Mouse (Mus musculus): Measurements from ENCODE around the gene Cntnap2.

Cntnap2 gene

DNA sequence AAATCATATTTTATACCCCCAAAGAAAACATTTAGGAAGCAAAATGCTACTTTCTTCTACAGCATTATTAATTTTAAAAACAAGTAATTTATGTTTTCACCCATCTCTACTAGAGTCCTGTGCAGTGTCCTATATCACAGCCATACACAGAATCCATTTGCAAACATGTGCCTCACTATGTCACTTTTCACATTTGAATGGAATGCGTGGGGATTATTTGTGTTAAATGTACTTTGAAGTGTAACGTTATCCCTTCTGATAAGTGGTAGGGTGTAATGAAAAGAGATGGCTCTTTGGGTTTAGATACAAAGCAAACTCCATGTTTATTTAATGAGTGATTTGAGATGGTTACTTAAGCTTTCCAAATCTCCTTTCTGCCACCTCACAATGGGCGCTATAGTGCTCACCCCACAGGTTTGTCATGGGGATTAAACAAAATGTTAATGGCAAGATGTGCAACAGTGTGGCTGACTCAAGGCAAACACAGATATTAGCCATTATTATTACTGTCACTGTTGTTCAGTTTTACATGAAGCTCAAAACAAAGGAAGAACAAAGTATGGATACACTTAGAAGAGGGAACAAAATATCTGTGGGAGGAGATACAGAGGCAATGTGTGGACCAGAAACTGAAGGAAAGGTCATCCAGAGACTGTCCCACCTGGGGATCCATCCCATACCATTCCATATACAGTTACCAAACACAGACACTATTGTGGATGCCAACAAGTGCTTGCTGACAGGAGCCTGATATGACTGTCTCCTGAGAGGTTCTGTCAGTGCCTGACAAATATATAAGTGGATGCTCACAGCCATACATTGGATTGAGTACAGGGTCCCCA is 886.2 kb downstream of the Cntnap2 start:
- DNase-seq = no peak

DNA sequence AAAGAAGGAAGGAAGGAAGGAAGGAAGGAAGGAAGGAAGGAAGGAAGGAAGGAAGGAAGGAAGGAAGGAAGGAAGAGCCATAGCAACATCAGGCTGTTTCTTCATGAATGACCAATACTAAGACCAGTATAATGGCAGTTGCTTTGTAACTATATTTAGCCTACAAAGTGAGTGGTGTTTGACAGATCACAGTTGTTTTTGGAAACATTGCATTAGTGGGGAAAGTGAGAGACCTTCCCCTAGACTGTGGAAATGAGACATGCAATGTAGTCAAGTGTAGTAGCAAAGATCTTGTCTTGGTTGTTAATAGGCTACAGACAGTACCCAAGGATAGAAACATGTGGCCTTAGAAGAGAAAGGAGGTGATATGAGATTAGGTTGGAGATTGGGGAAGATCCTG is 895.6 kb downstream of the Cntnap2 start:
- no peak for DNase-seq

DNA sequence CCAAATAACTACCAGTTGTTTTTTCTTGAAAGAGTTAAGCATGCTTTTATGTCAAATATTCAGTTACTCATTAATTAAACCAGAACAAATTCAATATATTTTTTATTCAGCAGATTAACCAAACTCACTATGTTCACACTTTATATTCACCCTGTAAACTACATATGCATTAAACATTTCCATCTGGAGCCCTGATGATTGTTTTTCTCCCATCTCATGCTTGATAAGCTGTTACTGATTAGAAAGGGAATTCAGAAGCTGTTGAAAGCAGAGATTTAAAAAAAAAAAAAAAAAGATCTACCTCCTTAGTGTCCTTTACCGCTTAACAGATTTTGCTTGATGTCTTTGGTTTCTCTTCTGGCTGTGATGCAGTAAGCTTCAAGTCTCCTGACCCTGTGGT is 905.3 kb downstream of the Cntnap2 start:
- DNase-seq = no peak

DNA sequence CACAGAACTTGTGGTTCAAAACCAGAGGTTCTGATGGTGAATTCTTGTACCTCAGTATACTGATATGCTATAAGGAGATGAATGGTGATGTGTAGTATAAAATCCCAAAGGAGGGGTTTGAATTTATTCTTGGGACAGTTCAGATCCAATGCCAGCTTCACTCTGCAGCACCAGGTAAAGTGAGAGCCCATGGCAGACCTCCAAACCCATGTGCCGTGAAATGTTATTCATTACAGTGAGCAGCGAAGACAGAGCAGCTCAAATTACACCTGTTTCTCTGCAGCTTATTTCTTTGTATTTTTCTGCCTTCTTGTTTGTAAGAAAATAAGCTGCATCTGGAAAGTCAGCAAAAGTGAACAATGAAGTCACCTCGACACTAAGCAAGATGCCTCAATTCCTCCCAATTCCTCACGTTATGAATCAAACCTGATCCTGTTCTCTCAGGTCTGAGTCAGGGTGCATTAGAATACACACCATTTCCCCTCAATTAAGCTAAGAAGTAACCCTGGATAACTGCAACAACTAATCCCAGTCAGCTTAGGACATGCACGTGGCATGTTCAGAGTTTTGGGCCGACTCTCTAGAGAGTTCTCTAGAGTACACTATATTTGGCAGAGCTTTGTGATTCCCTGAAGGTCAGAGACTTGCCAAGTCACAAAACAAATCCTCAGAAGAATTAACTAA is 915.5 kb downstream of the Cntnap2 start:
- DNase-seq = no peak

DNA sequence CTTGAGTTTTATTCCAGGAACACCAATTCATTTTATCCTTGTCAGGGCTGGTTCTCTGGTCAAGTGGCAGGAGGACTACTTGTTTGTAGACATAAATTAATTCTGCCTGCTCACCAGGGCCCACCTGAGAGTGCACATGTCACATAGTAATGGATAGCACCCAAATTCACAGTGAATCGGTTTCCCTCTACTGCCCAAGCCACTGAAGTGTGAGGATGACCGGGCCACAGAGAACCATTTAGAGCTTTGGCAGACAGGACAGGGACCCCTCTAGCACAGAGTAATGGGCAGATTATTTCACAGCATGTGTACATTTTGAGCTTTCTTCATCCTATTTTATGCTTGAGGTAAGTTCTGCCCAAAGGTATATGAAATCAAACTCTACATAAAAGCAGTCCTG is 920.0 kb downstream of the Cntnap2 start:
- DNase-seq = no peak

DNA sequence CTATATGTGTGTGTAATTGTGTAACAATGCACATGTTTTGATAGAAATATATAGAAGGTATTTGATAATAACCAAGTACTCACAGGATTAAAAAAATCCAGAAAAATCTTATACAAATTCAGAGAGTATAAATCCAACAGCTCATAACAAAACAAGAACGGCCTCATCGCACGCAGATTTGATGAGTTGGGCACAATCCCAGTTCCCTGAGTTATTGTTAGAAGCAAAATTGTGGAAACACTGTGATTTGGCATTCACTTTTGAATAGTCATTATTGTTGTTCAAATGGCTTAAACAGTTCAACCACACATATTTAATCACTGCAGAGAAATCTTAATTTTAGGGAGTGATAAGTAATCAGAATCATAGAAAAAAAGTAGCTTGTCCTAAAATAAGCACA is 928.9 kb downstream of the Cntnap2 start:
- DNase-seq = no peak

DNA sequence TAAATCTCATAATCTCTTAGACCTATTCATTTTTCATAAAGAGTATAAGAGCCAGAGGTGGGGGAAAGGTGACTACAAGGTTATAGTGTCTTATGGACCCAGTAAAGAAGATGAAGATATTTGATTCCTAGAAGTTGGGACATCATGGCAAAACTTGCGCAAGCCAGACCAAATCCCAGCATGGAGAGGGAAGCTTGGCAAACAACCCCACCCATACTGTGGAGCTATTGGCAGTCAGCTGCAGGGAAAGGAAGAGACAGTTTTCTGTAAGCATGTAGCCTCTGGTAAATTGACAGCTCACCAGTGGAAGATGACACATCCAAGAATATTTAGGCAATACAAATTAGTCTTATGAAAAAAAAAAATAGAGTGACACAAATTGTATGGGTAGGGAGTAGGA is 931.9 kb downstream of the Cntnap2 start:
- no peak for DNase-seq

DNA sequence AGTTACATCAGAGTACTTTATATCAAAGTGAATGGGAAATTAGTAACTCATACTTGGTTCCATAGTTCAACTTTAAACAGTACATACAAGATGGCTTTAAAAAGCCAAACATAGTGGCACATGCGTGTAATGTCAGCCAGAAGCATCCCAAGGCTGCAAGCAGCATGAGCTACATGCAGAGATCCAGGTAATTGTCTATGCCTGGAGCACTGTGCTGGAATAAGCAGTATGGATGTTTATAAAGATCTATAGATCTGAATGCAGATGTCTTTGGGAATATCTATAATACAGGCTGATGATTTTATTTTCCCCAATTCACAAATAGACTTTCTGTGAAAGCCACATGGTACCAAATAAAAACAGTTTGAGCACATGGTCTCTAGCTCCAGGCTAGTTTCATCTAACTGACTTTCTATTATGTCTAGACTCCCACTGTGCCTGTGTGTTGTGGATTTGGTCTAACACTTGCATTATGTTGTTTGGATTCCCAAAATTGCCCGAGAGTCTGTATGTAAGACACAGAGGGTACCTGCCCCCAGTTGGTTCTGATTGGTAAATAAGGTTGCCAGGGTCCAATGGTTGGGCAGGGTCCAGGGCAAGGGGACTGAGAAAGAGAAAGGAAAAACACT is 963.5 kb downstream of the Cntnap2 start:
- DNase-seq = no peak

DNA sequence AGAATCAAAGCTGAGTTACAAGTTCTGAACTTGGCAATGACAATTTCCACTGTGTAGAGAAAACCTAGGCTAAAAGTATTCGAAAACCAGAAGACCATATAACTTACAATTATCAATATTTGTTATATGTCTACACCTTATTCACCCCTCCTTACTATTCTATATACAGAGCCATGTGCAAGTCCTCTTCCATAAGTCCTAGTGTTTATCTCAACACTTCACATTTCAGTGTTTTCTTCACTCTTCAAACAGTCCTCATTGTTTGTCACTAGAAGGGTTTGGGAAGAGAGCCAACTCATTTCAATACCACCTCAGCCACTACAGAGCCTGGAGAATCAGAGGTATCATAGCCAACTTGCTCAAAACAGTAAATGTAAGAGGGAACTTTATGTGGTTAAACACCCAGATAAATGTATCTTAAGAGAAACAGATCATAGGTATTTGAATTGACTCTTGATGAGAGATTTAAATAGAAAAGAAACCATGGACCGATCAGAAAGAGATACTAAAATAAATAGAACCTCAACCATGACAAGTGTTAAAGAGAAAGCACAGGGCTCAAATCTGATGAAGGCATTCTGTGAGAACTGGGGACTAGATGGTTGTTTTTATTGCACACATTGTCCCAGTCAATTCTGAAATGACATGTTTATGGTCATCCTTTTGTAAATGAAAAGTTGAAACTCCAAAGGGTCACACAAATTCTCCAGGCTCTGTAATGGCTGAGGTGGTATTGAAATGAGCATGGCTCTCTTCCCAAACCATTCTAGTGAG is 972.9 kb downstream of the Cntnap2 start:
- DNase-seq = no peak

DNA sequence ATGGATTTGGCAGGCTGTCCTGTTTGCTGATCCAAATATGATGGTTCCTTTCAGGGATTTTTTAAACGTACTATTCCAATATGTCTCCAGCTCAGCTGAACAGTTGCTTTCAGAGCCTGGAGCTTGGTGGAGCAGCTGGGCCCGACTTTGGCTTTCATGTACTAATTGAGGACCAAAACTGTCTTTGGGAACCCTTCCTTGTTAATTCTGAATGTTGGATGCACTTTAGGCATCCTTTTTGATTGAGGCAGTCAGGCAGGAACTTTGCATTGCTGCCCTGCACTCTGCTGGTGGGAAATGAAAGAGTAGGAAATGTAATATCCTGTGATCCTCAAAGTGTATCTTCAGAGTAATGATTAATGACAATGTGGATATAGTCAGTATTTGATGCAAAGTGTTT is 974.0 kb downstream of the Cntnap2 start:
- no peak for DNase-seq

DNA sequence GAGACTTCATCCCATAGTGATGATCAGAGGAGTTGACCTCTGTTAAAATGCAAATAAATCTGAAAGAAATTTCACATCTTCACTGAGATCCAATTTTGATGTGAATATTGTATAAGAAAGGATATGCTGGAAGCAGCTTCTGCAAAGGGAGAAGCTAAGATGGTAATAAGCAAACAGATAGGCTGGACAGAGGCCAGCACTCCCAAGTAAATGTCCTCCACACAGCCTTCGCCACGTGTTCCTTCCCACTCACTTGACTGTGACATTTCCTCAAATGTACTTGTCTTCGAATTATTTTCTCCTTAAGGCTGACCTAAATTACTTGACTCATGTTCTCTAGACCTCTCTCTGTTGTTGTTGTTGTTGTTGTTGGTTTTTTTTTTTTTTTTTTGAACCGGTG is 981.5 kb downstream of the Cntnap2 start:
- DNase-seq = no peak

DNA sequence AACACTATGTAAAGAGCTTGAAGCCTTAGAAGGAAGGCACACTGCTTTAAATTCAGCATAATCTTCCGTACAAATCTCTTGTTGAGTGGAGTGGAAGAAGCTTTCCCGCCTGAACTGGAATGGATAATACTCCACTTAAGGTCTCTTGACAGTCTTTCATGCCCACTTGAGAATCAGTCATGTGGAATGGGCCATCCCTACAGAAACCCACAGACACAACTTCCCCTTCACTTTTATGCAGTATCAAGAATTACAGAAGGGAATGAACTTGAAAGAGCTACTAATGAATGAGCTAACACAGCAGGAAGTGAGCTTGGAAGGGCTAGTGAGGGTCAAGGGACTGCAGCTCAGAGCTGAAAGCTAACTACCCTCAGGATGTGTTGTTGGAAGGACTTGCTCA is 1021.1 kb downstream of the Cntnap2 start:
- DNase-seq = no peak

DNA sequence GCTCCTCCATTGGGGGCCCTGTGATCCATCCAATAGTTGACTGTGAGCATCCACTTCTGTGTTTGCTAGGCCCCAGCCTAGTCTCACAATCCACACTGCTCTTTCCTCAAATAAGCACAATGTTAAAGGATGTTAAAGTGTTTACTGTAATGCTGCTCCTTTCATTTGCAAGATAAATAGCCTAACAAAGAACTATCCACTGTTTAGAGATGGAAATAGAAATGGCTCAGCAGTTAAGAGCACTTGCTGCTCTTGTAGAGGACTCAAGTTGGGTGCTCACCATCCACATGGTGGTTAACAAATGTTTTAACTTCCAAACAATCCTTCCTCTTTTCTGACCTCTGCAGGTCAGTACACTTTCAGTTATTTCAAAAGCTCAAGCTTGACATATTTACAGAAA is 1022.3 kb downstream of the Cntnap2 start:
- no peak for DNase-seq

DNA sequence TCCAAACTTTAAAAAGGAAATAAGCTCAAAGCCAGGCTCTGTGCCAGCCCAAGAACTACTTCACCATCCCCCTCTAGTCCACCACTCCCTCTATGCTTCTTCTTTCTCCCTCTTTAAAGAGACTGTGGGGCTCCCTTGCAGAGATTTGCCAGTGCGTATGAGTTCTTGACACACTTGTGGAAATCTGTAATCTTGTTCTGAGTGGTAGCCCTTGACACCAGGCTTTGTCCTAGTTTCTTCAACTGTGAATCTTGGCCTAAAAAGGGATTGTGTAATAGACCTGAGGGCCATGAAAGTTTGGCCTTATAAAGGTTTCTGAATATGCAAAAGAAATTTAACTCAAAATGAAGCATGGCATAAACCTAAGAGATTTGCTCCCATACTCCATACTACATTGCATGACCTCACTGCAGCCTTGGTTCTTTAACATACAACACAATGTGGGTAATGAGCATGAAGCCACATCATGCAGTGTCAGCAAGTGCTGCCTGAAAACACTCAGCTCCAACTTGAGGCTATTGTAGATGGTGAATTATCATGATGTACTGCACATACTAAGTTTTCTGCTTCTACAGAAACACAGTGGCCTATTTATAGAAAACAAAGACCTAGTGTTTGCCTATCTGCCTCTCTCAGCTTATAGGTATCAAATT is 1084.2 kb downstream of the Cntnap2 start:
- DNase-seq = no peak

DNA sequence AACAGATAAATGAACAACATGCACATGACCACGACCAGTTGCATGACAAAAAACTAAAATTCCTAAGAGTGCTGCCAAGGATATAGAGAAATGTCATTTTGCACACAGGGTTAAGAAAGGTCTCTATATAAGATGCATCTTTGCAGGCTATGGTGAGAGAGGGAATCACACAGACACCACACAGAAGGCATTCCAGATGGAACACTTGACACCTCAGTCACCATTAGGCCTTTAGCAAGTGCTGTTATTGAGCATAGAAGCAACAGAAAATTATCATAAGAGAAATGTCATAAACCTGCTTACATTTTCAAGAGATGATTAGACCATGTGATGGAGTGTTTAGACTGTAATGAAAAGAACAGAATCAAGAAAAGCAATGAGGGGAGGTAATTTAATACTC is 1107.7 kb downstream of the Cntnap2 start:
- no peak for DNase-seq

DNA sequence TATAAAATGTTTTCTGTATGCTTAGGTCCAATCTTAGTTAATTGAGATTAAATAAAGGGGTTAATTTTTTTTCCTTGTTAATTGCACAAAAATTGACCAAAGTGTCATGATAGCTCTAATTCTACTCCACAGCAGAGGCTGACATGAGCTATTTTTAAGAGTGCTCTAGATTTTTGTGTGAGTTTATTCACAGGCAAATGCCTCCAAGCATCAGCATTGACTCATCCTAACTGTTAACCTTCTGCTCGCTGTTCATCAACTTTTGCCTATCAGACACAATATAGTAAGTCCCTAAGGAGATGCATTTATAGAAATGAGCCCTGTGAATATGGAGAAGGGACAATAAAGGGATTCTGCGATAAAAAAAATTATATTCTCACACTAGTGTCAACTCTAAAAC is 1138.1 kb downstream of the Cntnap2 start:
- no peak for DNase-seq

DNA sequence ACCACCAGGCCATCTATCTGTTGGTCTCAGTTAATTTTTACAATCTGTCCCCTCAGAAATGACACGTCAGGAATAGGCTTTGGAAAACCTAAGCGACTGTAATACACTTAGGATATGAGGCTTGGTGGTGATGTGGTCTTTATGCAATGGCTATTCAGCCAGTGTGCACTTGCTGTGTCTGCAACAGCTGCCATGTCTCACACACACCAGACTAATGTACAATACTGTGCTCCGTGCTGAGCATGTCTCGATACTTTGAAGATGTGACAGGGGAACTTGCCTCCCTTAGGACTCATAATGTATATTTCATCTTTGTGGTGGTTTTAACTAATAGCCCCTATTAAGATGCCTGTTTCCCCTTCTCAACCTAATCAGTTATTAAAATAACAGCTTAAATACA is 1142.7 kb downstream of the Cntnap2 start:
- DNase-seq = no peak

DNA sequence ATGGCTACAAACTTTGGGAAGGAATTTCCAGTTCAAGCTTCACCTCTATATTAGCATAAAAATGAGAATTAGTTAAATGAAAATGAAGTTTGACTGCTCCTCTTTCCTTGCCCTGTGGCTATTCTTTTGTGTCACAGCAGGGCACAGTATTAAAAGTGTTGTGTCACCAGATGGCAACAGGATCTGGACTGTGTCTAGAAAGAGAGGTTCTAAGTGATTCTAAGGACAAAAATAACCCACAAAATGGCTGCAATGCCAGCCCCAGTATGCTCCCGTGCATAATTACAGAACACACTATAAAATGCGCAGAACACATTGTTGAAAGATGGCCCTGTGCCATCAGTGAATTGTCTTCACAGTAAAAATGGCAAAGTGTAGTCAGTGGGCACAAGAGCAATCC is 1146.4 kb downstream of the Cntnap2 start:
- DNase-seq = no peak

DNA sequence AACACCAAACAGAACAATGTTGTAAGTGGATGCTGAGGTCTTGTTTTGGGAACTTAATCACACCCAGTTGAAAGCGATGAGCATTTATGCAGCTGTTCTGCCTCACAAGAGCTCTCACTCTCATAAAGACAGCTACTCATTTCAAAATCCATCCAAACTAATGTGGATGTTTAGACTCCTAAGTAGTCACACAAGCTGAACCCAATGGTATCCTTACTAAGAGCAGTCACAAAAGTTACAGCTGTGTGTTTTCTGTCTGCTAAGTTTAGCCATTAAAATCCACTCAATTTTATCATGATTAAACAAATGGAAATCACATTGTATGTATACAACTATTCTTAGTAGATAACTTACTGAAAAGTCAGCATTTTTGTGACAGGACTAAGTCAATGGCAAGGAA is 1173.7 kb downstream of the Cntnap2 start:
- DNase-seq = no peak

DNA sequence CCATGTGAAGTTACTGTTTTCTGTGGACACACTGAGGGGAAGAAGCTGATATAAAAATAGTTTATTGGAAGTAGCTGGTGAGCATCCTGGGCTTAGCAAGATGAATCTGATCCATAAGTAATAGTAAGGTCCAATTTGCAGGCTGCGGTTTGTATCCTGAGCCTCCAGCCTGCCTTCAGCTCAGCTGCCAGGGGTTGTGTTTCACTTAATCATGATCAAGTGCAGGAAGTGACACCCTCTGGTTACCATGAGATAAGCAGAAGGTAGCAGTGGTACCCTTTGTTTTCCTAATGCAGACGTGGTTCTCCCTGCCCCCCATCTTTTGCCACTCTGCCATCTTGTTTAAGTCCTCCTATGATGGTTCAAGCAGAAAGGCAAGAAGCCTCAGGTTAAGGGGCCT is 1181.2 kb downstream of the Cntnap2 start:
- no peak for DNase-seq

DNA sequence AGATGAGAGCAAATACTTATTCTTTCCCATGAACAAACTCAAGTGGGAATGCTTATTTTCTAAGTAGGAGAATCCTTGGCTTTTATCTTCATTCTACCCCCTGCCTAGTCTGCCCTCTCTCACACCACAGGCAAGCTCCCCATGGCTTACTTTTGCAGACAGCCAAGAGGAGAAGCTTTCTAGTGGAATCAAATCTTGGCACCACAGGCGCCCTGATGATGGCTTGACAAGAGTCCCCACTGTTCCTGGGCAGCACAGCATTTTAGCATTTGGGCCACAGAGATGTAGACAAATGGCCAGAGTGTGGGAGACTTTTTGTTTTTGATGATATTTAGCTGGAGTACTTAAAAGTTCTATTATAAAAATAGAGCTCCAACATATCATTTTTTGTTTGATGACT is 1204.0 kb downstream of the Cntnap2 start:
- no peak for DNase-seq

DNA sequence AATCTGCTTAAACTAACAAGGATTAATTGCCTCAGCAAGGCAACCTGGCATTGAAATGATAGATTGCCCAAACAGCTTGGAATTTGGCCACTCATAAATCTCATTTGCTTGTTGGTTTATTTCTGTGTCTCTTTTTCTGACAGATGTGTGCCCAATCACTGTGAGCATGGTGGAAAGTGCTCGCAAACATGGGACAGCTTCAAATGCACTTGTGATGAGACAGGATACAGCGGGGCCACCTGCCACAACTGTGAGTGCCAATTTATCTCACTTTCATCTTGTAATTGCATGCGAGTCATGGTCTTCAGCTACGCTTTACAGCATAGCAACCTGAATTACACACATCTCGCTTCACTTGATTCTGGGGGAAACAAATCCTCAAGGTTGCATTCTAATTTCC is 1287.8 kb downstream of the Cntnap2 start:
- no peak for DNase-seq

DNA sequence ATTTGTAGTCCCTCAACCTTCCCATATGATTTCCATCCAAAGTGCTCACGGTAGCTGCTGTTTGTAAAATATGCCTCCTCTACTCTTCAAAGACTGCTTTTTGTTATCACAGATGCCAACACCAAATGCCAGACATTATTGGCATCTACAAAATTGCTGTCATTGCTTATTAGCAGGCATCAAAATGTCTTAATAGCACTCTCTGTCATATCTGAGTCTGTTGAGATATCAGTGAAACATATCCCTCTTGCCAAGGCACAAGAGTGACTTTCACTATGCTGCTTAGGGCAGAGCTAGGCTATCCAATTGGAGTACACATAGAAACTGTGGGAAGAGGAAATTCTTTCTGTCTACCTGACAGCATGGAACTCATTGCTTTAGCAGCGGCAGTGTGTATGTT is 1301.9 kb downstream of the Cntnap2 start:
- DNase-seq = no peak

Measured in kidney, adult 11 months (tissue).